Mouse (Mus musculus) kidney, postnatal 0 days (tissue): ENCODE data around the gene Picalm. TPM values are rescaled to one million over a fixed set of nuclear protein-coding genes. Genes with fewer than 3 reads are reported as not detected.

Source experiments
- ATAC-seq: fragments of 200-750 bp; cut with Nextera tagmentation; replicated peaks from 2 replicates; pipeline ENCODE4 v1.8.0; 2017; ENCODE audit warnings: low read depth, moderate number of reproducible peaks, moderate TSS enrichment, moderate library complexity; ENCODE audit not compliant: low FRiP score
- DNase-seq: peaks from one replicate; pipeline ENCODE4 v3.0.0-alpha.2; 2016; ENCODE audit warnings: low spot score
- H3K27ac ChIP-seq: fragments of 300-500 bp; sonication (generic); 2 replicates; pipeline ENCODE4 v1.5.1; 2014; ENCODE audit warnings: mild to moderate bottlenecking
- H3K27me3 ChIP-seq: fragments of 300-500 bp; sonication (generic); 2 replicates; pipeline ENCODE4 v1.6.1; 2014; ENCODE audit warnings: low read length, mixed read lengths; ENCODE audit not compliant: insufficient read depth
- H3K36me3 ChIP-seq: fragments of 300-500 bp; sonication (generic); 2 replicates; pipeline ENCODE4 v1.6.1; 2014; ENCODE audit warnings: low read length, mixed read lengths; ENCODE audit not compliant: insufficient read depth
- H3K4me1 ChIP-seq: fragments of 300-500 bp; sonication (generic); replicated peaks from 2 replicates; pipeline ENCODE4 v1.6.1; 2014; ENCODE audit warnings: antibody characterized with exemption, low read length, mixed read lengths; ENCODE audit not compliant: insufficient read depth
- H3K4me2 ChIP-seq: fragments of 300-500 bp; sonication (generic); 2 replicates; pipeline ENCODE4 v1.6.1; 2014; ENCODE audit warnings: mild to moderate bottlenecking, low read length, moderate library complexity, mixed read lengths
- H3K4me3 ChIP-seq: fragments of 300-500 bp; sonication (generic); replicated peaks from 2 replicates; pipeline ENCODE4 v1.5.1; 2014; ENCODE audit warnings: low read depth, low read length
- H3K9ac ChIP-seq: fragments of 300-500 bp; sonication (generic); 2 replicates; pipeline ENCODE4 v1.6.1; 2014; ENCODE audit warnings: low read depth, low read length
- H3K9me3 ChIP-seq: fragments of 300-500 bp; sonication (generic); replicated peaks from 2 replicates; pipeline ENCODE4 v1.6.1; 2016; ENCODE audit warnings: low read length, inconsistent platforms, mixed read lengths
- CTCF ChIP-seq: IDR thresholded peaks from 2 replicates; pipeline ENCODE4 v1.5.1; 2016; ENCODE audit warnings: antibody characterized with exemption, low read depth, mild to moderate bottlenecking, moderate library complexity
- WGBS: fragments of 180-500 bp; shearing (Covaris S2); extraction: QIAGEN DNeasy Blood & Tissue Kit; methylation state at CpG from one replicate; pipeline ENCODE4 v1.1.7; 2014; 5-methylcytosine and 5-hydroxymethylcytosine counted together
- polyA plus RNA-seq: library from polyadenylated mRNA; unstranded; fragments of >200 nt; fragmentation: Nextera tagmentation; extraction: Ambion mirVana; gene quantifications from 2 replicates; pipeline ENCODE4 v1.2.1, GENCODE M21; 2015

The Picalm gene
- polyA plus RNA-seq, 1 experiment from 2014 or later = 48.2 TPM

DNA sequence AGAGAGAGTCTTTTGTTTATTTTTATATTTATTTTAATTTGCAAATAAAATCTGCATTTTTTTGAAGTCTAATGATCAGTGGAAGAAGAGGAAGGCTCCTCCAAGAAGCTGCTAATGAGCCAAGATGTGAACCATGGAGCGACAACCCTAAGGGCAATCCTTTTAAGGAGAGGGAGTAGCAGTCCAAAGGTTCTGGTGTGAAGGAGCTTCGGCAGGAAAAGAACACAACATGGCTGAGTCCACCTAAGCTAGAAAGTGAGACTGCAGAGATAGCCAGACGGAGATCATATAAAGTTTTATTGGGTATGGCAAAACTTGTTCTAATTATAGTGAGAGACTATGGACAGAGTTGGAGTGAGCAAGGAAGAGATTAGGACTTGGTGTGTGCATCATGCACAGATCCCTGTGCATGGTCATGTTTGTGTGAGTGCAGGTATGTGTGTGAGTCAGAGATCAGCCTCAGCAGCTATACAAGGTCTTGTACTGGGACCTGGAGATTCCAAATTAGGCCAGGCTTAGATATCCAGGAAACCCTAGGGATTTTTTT is 29.3 kb upstream of the Picalm start:
- no peak for ATAC-seq
- no peak for DNase-seq
- H3K4me3 ChIP-seq = no peak overlapping the region
- WGBS = 85% methylated on average over 3 of the region's 3 CpGs
- no peak overlapping the region for H3K9ac ChIP-seq
- no peak overlapping the region for H3K27ac ChIP-seq
- H3K36me3 ChIP-seq = no peaks in the 10 kb centered on the region
- no peak for TF ChIP-seq CTCF
- H3K9me3 ChIP-seq = no peaks in the 10 kb centered on the region
- no peaks in the 10 kb centered on the region for H3K4me1 ChIP-seq
- no peaks in the 10 kb centered on the region for H3K27me3 ChIP-seq
- H3K4me2 ChIP-seq = no peak overlapping the region

- no peak overlapping the region for H3K4me3 ChIP-seq
- H3K9ac ChIP-seq = no peak overlapping the region
- H3K9me3 ChIP-seq = no peaks in the 10 kb centered on the region
- DNase-seq = no peak
- no peaks in the 10 kb centered on the region for H3K36me3 ChIP-seq
- H3K4me1 ChIP-seq = no peaks in the 10 kb centered on the region
- 100% methylated on average over 2 of the region's 2 CpGs for WGBS
- ATAC-seq = no peak
- H3K4me2 ChIP-seq = no peak overlapping the region
- H3K27ac ChIP-seq = no peak overlapping the region
- no peaks in the 10 kb centered on the region for H3K27me3 ChIP-seq
- no peak for TF ChIP-seq CTCF
Observed at GRCm38 (mm10) chr7:90116100-90116499, 13.9 kb upstream of the Picalm start.

GRCm38 (mm10) chr7:90120106-90120505 is 9.9 kb upstream of the Picalm start:
- Histone ChIP-seq H3K36me3 (no peaks in the 10 kb centered on the region), H3K9me3 (no peaks in the 10 kb centered on the region), H3K9ac (no peak overlapping the region), H3K4me2 (no peak overlapping the region), H3K4me3 (no peak overlapping the region), H3K27me3 (no peaks in the 10 kb centered on the region), H3K4me1 (no peaks in the 10 kb centered on the region), H3K27ac (no peak overlapping the region)
- DNase-seq = no peak
- ATAC-seq = no peak
- TF ChIP-seq CTCF = no peak
- 64% methylated on average over 4 of the region's 4 CpGs for WGBS

GRCm38 (mm10) chr7:90124991-90125390 is 5.0 kb upstream of the Picalm start:
- no peaks in the 10 kb centered on the region for H3K27me3 ChIP-seq
- no peak overlapping the region for H3K9ac ChIP-seq
- H3K9me3 ChIP-seq = no peaks in the 10 kb centered on the region
- no peaks in the 10 kb centered on the region for H3K36me3 ChIP-seq
- no peak overlapping the region for H3K27ac ChIP-seq
- no peak overlapping the region for H3K4me3 ChIP-seq
- WGBS = 64% methylated on average over 5 of the region's 5 CpGs
- peak; percentile 62 for DNase-seq
- no peak for ATAC-seq
- H3K4me1 ChIP-seq = no peaks in the 10 kb centered on the region
- no peak overlapping the region for H3K4me2 ChIP-seq
- no peak for TF ChIP-seq CTCF

DNA sequence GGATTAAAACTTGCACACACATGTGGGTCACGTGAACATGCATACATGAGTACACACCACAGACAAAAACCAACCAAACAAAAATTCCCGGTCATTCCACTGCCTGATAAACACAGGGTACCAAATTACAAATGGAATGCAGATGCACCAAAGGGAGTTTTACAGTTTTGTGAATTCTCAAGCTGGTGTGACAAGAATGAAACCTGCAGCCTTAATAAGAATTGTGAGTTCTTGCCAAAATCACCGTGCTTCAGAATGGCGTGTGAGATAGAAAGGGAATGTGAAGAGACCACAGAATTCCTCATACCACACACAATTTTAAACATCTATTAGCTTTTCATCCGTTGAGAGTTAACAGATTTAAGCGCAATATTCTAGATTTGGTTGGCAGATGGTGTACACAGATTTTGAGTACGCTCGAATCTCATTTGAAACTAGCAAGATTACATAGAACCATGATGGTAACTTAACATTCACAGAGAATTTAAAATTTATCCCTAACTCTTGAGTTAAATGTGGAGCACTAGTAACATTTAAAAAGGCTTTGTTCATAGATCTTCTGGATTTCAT is 1.3 kb upstream of the Picalm start:
- Histone ChIP-seq H3K9me3 (no peaks in the 10 kb centered on the region), H3K9ac (no peak overlapping the region), H3K4me1 (0 out of 2 replicates have a peak, but pooled peaks cover 2% of the 10 kb centered on the region), H3K27me3 (no peaks in the 10 kb centered on the region), H3K27ac (peak overlapping the region; percentile 96), H3K36me3 (no peaks in the 10 kb centered on the region), H3K4me3 (peak overlapping the region; percentile 98; the same call in 1 of the 2 replicates), H3K4me2 (peak overlapping the region; percentile 61)
- no peak for ATAC-seq
- no peak for TF ChIP-seq CTCF
- WGBS = 66% methylated on average over 8 of the region's 8 CpGs
- no peak for DNase-seq

DNA sequence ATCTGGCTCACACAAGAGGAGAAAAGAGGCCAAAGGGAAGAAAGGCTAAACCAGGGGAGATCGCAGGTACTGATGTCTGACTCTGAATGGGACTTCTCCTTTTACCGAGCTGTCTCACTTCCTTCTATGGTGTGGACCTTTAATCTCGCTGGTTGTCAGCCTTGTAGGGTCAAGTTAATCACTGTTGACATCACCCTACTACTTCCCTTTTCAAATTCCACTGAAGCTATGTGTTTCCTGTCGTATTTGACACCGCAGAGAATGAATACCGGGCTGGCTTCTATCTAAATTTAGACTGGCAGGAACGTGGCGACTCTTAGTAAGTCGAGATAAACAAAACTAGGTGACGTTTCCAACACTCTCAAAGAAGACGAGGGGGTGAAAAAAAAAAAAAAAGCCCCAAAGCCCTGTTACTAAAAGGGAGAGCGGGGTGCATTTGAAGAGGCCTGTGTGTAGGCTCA is 712 bp upstream of the Picalm start:
- DNase-seq (peak; percentile 91), ATAC-seq (peak; percentile 9; the same call in 1 of the 2 replicates)
- Histone ChIP-seq H3K4me2 (peak overlapping the region; percentile 61), H3K4me3 (peak overlapping the region; percentile 98), H3K27ac (peak overlapping the region; percentile 96), H3K27me3 (no peaks in the 10 kb centered on the region), H3K36me3 (no peaks in the 10 kb centered on the region), H3K4me1 (0 out of 2 replicates have a peak, but pooled peaks cover 3% of the 10 kb centered on the region), H3K9ac (peak overlapping the region; percentile 100), H3K9me3 (no peaks in the 10 kb centered on the region)
- no peak for TF ChIP-seq CTCF
- WGBS = under 1% methylated on average over 12 of the region's 12 CpGs
